Mouse (Mus musculus): ENCODE measurements around the gene Spag8.

DNA sequence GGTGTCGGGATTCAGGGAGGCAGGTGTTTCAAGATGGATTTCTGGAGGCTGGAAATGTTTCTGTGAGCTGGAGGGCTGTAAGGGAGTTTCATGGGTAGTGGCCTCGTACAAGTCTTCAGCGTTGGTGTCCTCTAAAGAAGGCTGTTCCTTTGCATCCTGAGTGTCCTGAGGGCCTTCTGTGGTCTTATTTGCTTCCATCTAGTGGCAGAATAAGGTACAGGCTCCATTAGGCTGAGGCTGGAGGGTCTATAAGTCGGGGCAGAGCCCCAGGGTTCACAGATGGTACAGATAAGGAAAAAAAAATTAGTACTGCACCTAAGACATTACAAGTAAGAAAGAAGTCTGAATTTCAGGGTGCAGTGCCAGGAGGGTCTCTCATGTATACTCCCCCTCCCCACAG is 13.0 kb upstream of the Spag8 start:
- TF ChIP-seq TAL1 (IDR thresholded peaks at IDR 0.05; ENCODE audit: low read length), result no peak
- TF ChIP-seq GATA1 (IDR thresholded peaks at IDR 0.05; ENCODE audit: low read length), result no peak

Data from erythroblast, embryonic 14.5 days (primary cell).